Mouse (Mus musculus) cerebellum, postnatal 25 days (tissue): ENCODE measurements at regions not wholly inside any gene's neighbourhood (a gene's known extent, or its start where the extent isn't known, plus 50 kb on each side); places are given as distances from the start of the nearest gene placed in this dataset.

ENCODE experiments used
- DNase-seq, 2 experiments: peaks; one replicate each; pipeline ENCODE4 v3.0.0; 2021; ENCODE audit warnings: mixed read lengths in 2 of 2

DNA sequence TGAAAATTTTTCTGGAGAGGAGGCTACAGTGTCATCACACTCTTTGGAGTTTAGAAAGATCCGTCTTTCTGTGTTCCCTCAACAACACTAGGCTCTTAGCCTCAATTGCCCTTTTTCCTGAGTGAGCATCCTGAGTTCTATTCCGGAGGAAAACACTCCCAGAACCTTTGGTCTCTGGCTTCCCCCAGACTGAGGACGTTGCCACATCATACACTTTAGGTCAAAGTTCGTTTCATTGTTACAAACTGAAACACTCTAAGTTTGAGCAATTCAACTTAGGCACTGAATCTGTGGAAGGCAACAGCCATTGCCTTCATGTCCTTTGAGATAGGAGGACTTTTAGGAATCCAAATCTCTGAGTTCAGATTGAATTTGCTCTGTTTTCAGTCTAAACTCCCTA, 85.0 kb downstream of the Arl4a start:
- DNase-seq = no peak

GRCm38 (mm10) chr12:39951911-39952310, 85.9 kb downstream of the Arl4a start:
- DNase-seq = no peak

DNA sequence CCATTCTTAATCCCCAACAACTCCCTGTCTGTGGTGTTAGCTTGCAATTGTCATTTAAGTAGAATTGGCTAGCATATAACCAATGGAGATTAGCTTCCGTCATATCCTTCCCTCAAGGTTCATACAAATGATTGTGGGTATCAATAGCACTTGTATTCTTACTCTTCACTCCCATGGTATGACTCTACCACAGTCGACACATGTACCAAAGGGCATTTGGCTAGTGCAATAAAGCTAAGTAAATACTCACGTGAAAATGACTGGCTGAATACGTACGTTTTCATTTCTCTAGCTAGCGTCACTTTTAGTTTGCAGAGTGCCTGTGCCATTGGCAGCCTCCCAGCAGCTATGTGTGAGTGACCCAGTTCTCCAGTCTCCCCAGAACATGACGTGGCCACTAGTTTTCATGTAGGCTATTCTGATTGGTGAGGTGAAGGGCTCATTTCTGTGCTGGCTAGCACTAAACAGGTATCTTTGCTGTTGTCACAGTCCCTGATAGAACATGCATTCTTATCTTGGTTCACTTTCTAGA, 87.5 kb downstream of the Arl4a start:
- DNase-seq = peak; percentile 11 to 57

DNA sequence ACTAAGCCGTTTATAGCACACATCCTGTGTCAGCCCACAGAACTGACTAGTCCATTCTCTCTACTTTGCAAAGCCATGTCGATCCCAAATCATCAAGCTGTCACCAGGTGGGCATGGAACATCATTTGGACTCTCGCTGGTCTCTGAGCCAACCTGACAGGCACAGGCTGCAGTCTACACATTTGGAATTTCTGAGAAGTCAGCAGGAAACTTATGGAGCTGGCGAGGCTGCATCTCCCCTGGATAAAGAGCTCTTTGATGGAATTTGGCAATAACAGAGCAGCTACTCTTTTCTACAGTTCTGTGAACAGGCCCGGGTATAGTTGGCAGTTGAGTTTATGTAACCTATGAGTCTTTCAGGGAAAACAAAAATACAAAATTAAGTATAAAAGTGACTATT, 94.9 kb downstream of the Arl4a start:
- DNase-seq = no peak

DNA sequence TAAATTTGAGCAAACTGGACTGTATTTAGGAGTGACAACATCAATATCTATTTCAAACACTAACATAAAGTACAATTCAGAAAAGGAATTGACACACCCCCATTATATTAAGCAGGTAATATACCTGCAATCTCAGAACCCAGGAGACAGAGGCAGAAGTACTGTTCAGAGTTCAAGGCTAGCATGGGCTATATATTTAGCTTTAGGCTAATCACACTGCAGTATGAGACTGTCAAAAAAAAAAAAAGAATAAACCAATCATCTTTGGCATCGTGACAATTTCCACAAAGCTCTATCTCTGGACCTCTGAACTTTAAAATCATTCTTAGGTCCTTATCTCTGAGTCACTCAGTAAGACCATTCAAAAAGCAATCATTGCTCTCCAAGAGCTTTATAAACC, 96.7 kb downstream of the Arl4a start:
- no peak for DNase-seq

DNA sequence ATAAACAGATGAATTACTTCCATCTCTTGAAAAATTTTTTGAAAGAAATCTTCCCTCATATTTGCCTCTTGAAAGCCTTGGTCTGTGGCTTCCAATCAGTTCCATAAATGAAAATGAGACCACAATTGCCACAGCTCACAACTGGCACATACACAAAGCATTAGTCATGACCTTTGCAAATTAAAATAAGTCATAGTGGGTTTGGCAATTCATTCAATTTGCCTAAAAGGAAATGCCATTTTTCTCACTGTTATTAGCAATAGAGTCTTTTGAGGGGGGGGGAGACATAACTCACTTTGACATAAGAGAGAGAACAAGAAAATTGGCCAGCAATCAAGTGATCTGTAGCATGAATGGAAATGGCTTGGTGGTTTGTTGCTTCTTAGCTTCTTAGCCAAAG, 98.8 kb downstream of the Arl4a start:
- no peak for DNase-seq

DNA sequence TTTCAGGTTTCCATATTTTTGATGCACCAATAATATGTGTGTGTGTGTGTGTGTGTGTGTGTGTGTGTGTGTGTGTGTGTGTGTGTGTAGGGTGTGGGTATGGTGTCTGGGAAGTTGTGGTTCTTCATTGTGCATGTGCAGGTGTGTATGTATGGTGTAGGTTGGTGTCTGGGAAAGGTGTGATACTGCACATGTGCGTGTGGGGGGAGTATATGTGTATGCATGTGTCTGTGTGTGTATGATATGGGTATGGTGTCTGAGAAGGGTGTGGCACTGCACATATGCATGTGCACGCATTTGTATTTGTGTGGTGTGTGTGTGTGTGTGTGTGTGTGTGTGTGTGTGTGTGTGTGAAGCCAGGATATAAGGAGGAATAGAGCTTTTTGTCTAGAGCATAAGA, 99.6 kb downstream of the Arl4a start:
- DNase-seq = no peak

DNA sequence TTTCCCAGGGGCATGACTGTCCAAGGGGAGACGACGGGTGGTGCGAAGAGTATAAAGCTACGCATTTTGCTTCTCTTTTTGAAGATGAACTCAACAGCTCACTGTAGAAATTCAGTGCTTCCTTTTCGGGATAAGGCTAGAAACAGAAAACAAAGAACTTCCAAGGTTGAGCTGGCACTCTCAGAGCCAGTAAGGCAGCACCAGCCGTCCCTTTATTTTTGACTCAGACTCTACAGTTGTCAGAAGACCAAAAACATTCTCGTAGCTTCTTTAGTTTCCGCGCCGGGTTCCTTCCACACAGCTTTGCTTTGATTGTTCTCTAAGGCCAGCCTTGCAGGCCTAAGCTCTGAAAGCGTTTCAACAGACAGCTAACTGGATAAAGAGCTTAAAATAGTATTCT, 101.5 kb downstream of the Arl4a start:
- no peak for DNase-seq

DNA sequence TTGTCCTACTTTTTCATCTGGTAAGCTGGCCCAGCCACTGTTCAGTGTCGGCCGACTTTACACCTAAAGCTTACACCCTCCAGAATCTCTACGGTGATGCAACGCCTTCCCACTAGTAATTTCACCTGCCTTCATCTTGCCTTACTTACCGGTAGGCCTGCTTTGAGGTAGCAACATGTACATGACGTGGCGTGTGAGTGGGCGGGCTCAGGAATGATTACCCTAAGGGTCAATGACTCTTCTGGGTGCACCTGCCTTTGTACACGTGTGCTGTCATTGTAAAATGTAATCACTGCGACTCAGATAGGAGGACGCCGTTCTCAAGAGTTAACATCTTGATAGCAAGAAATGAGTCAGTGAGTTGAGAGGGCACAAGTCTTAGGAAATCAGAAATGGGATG, 102.0 kb downstream of the Arl4a start:
- no peak for DNase-seq

GRCm38 (mm10) chr12:39934877-39935276, 102.9 kb downstream of the Arl4a start:
- no peak for DNase-seq

- no peak for DNase-seq
Measured at GRCm38 (mm10) chr12:39931251-39931650, 106.6 kb downstream of the Arl4a start.

GRCm38 (mm10) chr12:39927902-39928301, 109.9 kb downstream of the Arl4a start:
- no peak for DNase-seq

GRCm38 (mm10) chr12:39927014-39927413, 110.8 kb downstream of the Arl4a start:
- DNase-seq = no peak

DNA sequence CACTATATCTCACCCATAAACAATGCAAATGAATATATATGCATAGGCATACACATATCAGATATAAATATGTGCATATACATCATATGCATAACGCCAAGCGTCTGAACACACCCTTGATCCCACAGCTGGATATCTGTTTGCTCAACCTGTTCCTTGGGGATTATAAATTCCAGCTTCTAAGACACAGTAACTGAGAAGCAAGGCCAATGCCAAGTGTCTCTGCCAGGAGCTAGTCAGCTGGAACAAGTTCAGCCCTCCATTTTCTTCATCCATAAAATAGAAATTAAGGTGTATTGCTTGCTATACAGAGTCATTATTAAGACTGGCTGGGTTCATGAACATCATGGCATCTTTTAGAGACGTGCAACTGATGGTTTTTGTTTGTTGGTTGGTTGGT, 116.3 kb downstream of the Arl4a start:
- no peak for DNase-seq

DNA sequence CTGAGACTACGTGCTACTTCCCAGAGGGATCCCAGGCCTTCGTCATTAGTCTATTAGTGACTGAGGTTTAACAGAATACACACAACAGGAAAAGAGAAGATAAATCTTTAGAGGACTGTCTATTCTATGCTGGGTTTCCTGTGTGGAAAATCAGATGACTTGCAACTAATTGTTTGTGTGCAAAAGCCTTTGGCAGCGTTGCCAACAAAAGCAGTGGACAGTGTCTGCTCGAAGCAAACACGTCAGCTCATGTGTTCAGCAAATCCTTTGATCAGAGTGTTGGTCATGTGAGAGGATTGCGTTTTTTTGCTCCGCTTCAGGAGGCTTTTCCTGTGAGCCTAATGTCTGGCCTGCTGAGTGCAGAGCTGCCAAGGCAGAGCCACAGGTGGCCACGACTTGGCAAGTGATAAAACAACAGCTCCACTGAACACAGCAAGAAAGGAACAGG, 117.3 kb downstream of the Arl4a start:
- DNase-seq = peak; percentile 58 to 81

GRCm38 (mm10) chr12:39919909-39920308, 117.9 kb downstream of the Arl4a start:
- no peak for DNase-seq

- no peak for DNase-seq
Measured at GRCm38 (mm10) chr12:39888493-39888892, 149.3 kb downstream of the Arl4a start.

DNA sequence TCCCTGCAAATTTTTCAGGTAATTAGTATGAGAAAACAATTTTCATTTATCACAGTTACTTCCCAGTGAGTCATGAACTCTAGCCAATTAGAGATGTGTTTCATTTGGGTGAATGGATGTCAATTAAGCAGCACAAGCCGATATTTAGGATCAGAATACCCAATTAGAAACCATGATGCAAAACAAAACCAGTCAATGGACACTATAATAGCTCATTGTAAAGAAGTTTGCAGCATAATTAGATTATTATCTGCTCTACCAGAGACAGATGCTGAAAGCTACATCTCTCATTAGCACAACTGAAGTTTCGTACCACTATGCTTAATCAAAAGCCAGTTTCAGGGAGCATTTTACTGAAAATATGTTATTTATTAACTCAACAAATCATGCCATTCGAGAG, 152.5 kb downstream of the Arl4a start:
- no peak for DNase-seq

DNA sequence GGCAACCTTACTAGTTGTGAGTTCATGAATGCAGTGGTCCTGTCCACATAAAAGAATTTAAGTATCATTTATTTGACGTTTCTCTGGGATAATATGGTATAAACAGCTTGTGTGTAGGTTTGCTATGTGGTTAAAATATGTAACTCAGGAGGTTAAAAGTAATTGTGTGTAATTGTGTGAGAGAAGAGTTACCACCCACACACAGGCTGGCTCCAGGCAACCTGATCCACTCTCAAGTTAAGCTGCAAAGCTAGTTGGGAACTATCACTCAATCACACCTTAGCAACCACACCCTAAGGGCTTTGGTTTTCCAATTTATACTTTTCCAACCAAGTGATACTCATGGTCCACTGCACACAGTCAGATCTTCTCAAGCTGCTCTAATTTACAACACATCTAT, 157.5 kb downstream of the Arl4a start:
- DNase-seq = no peak

- no peak for DNase-seq
Measured at GRCm38 (mm10) chr12:39873917-39874316, 163.9 kb downstream of the Arl4a start.

- no peak for DNase-seq
Measured at GRCm38 (mm10) chr12:39861797-39862196, 176.0 kb downstream of the Arl4a start.

GRCm38 (mm10) chr12:39851610-39852009, 186.2 kb downstream of the Arl4a start:
- DNase-seq = no peak

DNA sequence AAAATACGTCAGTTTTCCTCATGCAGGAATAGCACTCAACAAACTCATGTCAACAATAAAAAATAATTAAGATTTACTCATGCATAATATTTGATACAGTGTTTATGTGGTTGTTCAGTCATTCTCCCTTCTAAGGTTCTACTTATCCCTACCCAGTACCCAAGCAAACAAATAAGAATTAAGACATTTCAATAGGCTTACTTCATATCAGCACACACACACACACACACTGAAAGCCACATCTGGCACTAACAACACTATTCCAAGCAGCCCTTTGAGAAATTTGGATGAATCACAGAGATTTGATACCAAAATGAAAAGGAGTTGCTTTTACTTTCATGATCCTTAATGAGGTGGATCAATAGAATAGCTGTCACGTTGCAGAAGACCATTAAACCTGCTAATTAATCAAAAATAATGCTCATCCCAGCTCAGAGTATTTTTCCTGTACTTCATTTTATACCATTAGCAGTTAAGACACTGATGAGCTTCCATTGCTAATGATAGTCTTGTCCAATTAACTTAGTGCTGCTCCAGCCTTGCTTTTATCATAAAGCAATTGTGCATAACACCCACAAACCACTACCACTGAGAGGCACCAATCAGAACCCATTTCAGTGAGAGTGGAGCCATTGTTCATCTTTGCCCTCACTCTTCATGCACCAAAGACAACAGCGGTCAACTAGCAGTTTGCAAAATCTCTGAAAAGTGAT, 188.3 kb downstream of the Arl4a start:
- no peak for DNase-seq

DNA sequence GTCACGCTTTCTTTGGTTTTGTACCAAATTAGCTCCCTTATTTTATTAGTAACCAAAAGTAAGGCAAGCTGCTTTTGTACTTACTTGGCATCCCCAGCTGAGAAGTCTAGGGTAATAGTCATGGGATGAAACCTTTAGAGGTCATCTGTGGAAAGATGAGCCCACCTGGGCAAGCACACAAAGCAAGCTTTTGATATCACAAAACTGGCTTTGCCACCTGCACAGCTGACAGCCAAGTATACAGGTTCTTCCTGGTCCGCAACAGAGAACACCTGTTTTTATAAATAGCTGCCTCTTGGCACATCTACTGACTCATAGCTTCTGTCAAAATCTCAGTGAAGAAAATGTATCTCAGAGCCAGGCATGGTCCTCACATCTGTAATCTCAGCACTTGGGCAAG, 197.2 kb downstream of the Arl4a start:
- DNase-seq = no peak

DNA sequence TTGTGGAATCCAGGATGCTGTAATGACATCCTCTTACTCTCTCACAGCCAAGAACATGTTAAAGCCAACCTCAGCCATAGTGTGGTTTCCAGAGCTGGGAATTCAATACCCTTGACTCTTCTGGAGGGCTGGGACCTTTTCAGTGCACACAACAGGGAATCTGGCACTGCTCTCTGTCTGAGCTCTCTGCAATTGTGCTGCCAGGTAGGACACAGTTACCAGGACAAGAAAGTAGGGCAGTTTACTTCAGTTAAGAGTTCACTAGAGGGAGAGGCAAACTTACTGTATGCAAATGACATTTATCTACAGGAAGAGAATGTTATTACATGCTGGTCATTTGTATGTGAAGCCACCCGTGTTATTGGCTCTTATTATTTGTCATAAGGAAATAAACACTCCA, 197.6 kb downstream of the Arl4a start:
- peak in 1 of 2 experiments; percentile 6 for DNase-seq
